Mouse (Mus musculus) CD4-positive, CD25-positive, alpha-beta regulatory T cell, adult 2 months (primary cell): ENCODE results near the gene Clasp2.

Source experiments
- DNase-seq: peaks from one replicate; pipeline ENCODE4 v3.0.0-alpha.2; 2012; ENCODE audit warnings: low read depth, low spot score

The Clasp2 gene

DNA sequence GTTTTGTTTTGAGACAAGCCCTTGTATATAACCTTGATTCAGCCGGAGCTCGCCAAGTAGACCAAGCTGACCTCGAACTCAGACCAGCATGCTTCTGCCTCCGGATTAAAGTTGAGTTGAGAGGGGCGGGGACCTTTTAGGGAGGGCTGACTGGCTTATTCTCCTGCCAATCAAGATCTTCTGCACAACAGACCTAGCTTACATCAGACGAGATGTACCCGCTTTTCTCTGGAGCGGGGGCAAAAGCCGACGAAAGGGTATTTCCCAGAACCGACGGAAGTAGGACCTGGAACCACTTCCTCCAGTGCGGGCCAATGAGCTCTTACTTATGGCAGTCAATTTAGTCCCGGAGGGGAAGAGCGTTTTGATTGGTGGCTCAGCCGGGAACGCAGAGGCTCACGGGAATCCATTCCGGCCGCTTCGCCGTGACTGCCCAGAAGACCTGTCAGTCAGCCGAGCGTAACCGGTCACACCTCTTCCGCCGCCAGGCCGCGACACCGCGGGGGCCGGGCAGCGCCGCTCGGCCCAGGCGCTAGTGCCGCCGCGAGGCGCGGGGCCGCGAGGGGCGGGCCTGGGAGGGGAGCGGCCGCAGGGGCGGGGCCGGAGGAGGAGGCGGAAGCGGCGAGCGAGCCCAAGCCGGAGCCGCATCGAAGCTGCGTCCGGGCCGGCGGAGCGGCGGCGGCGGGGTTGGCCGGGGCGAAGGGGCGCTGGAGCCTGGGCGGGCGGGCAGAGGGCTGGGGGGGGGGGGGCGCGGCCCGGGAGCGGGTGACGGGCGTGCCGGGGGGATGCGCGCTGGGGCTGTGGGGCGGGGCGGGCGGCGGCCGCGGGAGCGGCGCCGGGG is 189.5 kb downstream of the Clasp2 start, which contains the start of gene Ubp1:
Gene Ubp1 (plus strand): TSS at position 401 of the 841 bp plus-strand sequence.
- DNase-seq: peak; percentile 97

DNA sequence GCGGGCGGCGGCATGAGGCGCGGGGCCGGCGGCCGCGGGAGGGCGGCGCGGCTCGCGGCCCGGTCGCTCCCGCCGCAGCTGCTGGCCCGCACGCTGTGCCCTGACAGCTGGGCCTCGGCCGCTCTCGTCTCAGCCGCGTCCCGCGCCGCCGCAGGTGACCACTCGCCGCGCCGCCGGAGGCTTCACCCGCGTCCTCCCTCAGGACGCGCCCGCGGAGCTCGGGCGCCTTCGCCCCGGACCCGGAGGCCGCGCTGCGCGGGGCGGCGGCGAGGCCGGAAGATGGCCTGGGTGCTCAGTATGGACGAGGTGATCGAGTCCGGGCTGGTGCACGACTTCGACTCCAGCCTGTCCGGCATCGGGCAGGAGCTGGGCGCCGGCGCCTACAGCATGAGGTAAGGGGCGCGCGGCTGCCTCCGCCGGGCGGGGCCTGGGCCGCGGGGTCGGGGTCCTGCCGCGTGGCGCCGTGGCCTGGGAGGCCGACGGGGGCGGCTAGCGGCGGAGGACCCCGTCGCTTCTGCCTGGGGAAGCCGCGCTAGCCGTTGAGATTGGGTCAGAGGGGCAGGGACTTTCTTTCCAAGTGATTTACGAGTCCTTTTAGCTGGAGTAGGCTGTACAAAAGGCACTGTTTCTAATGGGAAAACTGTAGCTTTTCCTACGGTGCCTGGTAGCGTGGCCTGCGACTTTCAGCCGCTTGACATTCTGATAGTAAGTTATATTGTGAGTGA is 190.3 kb downstream of the Clasp2 start:
- peak; percentile 32 for DNase-seq

DNA sequence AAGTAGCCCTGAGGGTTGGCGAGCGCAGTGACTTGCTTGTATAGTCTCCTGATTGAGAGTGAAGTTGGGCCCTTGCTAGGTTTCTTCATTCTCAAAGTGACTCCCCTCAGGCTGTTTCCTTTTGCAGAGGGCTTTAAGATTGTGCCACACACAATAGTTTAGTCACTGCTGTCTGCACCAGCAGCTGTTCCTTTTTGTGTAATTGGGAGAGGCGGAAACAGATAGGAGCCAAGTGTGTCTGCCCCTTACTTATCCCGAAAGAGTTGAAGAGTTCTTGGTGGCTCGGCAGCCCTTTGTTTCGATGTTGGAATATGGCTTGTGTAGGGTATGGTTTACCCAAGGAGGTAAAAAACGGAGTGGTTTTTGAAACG is 190.8 kb downstream of the Clasp2 start:
- DNase-seq: no peak

DNA sequence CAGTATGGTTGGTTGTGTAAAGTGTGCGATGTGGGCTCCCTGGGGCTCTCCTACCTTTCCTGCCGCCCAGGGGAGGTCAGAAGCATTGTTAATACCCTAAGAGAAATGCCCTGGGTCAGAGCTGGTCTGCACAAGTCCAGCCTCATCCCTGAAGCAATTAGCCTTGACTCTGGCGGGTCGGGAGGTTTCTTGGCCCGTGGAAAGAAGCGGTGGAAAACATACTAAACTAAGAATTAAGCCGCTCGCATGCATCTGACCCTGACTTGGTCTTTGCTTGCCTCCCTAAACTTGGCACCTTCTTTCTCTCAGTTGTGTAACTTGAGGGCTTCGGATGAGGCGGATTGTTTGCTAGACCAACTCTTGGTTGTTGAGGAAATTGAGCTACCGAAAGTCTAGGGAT is 191.2 kb downstream of the Clasp2 start:
- no peak for DNase-seq

DNA sequence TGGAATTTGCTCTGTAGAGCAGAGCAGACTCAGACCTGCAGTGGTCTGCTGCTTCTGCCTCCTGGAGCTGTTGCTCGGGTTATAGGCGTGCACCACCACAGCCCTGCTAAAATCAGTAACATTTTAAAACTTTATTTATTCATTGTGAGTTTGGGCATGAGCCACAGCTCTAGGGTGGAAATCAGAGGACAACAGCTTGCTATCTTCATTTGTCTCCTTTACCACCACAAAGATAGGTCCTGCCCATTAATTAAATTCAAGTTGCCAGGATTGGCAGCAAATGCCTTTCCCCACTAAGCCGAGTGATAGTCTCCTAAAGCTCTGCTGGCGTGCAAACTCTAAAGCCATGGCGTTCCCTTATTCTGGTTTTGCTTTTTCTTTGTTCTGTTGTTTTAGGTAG is 194.4 kb downstream of the Clasp2 start:
- DNase-seq: no peak

DNA sequence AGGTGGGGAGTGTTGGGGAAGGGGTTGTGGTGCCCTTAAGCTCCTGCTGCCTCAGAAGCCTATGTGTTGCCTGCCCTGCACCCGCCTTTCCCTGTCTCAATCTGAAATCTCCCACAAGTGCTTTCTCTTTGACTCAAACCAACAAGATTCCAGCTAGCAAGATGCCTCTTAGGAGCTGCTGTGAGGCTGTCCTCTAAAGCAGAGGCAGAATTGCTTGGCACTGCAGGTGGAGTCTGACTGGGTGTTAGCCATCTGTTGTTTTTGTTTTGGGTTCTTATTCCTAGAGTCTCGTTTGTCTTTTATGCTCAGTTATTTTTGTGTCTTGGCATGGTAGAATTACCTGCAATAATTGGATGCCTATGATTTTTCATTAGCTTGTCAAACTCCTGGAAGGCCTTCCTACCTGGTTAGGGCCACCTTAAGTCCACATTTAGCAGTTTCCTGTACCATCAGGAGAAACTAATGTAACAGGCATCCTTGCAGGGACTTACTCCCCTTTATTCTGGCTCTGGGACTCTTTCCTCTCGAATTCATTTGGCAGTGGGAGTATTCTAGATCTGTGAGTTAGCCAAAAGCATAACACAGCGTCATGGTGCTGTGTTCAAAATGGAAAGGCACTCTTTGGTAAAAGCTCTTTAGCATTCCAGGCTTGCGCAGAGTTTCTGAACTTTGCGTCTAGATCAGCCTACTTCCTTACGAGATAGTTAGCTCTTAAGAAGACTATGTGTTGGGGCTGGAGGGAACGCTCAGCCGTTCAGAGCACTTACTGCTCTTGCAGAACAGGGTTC is 198.0 kb downstream of the Clasp2 start:
- DNase-seq: no peak

DNA sequence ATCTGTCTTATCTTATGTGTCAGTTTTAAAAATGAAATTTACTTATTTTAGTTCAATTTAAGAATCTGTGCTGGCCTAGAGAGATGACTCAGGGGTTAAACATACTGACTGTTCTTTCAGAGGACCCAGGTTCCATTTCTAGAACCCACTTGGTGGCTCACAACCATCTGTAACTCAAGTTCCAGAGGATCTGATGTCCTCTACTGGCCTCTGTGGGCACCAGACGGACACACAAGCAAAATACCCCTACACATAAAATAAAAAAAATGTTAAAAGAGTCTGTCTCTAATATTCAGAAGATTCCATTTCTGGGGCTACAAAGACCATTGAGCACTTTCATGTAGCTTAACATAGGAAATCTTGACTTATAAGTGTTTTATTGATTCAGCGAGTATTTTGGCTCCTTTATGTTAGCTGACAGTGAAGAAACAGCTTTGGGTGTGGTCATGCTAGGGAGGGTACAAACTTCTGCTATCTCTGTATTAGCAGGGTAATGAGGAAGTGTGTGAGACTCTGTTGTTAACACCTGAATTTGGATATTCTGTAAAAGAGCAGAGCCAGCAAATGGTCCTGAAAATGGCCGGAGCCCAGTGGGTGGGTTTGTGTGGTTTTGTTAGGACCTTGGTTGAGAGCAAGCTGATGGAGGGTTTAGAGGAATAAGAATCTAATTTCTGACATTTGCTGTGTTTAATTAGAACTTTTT is 200.0 kb downstream of the Clasp2 start:
- no peak for DNase-seq

DNA sequence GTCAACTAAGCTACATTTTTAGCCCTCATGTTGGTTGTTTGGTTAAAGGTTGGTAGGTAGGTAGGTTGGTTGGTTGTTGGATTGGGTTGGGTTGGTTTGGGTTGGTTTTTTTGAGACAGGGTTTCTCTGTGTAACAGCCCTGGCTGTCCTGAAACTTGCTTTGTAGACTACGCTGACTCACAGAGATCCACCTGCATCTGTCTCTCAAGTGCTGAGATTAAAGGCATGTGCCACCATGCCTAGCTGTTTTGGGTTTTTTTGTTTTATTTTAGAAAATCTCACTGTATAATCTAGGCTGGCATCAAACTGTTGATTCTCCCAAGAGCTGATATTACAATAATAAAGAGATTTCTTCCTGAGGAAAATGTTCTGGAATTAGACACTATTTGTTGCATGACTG is 202.1 kb downstream of the Clasp2 start:
- no peak for DNase-seq

DNA sequence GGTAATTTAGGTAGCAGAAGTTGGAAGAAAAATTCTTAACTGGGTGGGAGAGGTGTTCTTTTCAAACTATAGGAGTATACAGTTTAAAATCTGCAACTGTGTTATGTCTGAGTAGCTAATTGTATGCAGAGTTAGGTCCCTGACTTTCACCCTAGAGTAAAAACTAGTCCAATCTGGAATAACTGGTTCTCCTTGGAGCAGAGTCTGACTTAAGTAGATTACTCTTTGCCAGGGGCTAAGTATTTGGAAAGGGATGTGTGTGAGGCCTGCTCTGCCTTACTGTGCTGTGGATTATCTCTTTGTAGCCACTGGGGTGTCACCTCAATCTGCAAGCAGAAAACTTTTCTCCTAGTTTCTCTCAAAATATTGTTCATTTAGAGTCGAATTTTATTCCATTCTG is 205.9 kb downstream of the Clasp2 start:
- no peak for DNase-seq

DNA sequence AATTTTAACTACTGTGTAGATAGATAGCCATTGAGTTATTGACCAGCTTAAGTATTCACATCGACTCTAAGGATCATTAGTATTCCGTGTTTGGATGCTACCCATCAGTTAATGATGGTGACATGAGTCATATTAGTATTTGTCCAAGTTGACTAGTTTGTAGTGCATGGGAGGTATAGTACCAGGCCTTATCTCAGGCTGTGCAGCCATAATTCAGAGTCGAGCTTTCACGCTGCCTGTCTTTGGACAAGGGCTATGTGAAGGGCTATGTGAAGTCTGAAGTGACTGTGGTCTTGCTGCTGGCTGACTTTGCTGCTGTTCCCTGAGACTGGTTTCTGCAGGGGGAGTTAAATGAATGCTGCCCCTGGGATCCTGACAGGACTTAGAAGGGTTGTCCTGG is 216.5 kb downstream of the Clasp2 start:
- no peak for DNase-seq

DNA sequence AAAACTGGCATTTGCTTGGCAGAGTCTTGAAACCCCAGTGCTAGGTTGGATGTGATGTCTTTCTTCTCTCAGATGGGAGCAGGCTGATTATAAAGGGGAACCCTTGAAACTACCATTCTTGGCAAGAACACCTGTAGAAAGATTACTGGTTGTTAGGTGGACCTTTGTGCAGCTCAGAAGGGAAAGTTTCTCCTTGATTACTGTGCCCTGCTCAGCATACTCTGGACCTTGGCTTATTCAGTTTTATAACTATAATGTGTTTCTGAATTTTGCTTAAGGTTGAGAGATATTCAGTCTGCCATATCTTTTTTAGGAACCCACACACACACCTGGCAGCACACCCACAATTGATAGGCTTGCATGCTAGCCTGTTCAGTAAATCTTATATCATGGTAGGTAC is 222.4 kb downstream of the Clasp2 start:
- DNase-seq: no peak

DNA sequence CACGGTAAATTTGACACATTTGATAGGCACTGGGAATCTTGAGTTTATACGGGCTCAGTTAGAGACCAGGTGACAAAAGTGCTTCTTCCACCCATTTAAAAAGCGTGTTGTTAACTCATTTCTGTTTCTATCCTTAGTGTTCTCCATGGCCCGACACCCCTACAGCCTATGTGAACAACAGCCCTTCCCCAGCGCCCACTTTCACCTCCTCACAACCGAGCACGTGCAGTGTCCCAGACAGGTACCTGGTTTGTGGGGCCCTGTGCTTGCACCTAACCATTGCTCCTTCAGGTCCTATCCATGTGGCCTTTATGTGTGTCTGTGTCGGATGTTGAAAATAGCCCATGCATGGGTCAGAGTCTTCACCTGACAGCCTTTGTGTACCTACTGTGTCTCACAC is 223.1 kb downstream of the Clasp2 start:
- DNase-seq: no peak

DNA sequence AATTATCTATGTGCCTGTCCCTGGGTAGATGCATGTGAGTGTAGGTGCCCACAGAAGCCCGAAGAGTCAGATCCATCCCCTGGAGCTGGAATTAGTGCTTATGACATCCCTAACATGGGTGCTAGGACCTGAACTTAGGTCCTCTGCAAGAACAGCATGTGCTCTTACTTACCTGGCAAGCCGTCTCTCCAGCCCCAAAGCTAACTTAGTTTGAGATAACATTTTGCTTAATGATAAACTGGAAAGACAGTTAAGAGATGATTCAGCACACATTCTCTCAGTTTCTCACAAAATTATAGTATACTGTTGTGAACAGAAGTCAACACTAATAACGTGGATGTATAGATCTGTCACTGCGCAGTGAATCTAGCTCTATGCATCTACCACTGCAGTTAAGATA is 225.6 kb downstream of the Clasp2 start:
- no peak for DNase-seq

DNA sequence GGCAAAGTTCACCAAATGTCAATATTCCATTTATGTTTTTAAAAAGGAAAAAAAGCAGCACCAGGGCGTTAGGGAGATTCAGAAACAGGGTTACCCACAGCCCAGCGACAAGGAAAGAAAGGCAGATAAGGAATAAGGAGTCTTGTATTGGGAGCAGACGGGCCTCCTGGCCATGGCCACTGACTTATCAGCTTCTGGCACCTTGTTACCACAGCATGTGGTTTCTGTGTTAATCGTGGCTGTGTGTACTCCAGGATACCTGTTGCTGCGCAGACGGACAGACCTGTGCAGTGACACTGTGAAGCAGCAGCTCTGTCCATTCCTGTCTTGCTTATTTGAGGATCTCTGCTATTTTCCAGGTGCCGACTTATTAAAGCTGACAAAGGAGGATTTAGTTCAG is 227.7 kb downstream of the Clasp2 start:
- no peak for DNase-seq
